Mouse (Mus musculus): ENCODE measurements around the gene Gpn3.

Gene Gpn3

GRCm38 (mm10) chr5:122371591-122372191 is at the start of gene Gpn3:
Gpn3 (plus strand) TSS chr5:122371876.
- no peak for DNase-seq (ENCODE audit: extremely low read depth, low read depth)

- DNase-seq (ENCODE audit: extremely low read depth, low read depth) = no peak
Observed at GRCm38 (mm10) chr5:122323523-122323922, 48.2 kb upstream of the Gpn3 start.

- DNase-seq (ENCODE audit: extremely low read depth, low read depth) = no peak
Observed at GRCm38 (mm10) chr5:122324608-122325431, 46.9 kb upstream of the Gpn3 start.

GRCm38 (mm10) chr5:122325477-122325876 is 46.2 kb upstream of the Gpn3 start:
- DNase-seq (ENCODE audit: extremely low read depth, low read depth) = no peak

DNA sequence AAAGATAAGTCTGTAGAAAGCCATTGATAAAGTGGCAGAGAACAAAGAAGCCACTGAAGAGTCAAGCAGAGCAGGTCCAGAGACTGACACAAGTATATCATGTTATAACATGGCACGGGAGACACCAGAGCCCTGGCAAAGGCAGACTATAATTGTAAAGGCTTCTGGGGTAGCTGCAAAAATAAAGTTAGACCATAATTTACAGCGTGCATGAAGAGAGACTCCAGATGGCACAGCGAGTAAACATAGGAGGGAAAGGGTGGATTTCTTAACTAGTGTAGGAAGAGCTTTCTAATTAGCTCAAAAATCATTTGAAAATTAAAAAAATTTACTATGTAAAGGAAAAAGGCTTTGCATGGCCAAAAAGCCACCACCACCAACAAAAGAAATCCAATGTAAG is 44.4 kb upstream of the Gpn3 start:
- no peak for DNase-seq (ENCODE audit: extremely low read depth, low read depth)

DNA sequence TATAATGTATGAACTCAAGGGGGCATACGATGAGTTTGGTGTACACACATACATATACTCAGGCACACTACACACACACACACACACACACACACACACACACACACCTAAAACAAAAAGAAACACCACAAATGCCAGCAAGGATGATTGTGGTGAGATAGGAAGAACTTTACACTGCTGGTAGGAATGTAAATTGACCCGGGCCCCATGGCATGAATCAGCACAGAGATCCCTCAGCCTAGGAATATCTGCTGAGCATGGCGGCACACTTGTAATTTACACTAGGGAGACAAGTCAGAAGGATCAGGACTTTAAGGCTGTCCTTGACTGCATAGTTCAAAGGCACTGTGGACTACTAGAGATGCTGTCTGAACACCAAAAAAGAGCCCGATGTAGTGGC is 41.4 kb upstream of the Gpn3 start:
- DNase-seq (ENCODE audit: extremely low read depth, low read depth) = no peak

DNA sequence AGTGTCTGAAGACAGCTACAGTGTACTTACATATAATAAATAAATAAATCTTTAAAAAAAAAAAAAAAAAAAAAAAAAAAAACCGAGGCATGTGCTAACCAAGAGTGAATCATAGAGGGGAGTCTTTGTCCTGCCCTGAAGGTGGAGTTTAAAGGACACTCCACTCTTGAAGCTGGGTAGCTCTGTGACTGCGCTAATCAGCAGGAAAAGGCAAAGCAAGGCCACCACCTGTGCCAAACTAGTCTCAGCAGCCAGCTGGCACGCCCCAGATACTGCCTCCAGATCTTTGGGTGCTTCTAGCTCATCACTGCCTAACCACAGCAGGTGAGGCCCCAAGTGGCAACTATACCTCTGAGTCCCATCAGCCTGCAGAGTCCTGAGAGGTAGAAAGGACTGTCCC is 37.0 kb upstream of the Gpn3 start:
- no peak for DNase-seq (ENCODE audit: extremely low read depth, low read depth)

DNA sequence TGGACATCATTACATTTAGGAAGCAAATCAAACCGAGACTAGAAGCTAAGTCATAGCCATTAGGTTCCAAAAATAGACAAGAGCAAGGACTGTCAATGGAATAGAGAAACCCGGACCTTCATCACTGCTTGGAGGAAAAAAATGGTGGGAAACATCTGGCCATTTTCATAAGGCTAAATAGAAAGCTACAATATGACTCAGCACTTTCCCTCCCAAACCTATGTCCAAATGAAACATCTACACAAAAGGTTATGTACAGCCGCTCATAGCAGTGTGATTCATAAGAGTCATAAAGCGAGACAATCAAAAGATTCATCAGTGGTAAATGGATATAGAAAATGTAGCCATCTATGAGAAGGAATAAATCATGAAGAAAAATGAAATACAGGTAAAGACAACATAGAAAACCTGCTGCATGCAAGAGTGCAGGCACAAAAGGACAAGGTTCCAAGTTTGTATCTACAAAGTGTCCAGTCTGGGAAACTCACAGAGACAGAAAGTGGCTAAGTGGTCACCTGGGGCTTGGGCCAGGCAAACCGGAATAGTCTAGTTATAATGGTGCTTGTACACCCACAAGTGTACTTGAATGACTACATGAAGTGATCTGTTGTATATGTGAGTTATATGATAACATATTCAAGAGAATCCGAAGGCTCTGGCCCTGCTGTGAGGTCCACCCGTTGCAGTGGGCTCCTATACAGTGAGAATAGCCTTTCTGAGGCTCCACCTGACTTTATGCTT is 35.0 kb upstream of the Gpn3 start:
- no peak for DNase-seq (ENCODE audit: extremely low read depth, low read depth)

DNA sequence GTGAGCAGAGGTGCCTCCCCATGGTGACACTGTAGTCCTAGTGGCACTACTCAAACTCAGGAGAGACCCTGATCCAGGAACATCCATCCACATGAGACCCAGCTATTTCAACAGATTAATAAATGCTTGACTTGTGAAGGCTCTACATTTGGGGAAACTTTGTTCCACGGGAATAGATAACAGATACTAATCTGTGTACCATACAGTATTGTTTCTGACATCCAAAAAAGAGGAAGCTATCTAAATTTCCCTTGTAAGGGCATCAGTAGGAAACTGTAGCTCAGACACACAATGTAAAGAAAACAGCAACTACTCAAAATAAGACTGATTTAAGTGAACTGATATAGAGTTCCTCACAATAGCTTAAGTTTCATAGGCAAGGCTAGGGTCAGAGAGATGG is 28.8 kb upstream of the Gpn3 start:
- DNase-seq (ENCODE audit: extremely low read depth, low read depth) = peak; percentile 12

GRCm38 (mm10) chr5:122343768-122344167 is 27.9 kb upstream of the Gpn3 start:
- DNase-seq (ENCODE audit: extremely low read depth, low read depth) = no peak

DNA sequence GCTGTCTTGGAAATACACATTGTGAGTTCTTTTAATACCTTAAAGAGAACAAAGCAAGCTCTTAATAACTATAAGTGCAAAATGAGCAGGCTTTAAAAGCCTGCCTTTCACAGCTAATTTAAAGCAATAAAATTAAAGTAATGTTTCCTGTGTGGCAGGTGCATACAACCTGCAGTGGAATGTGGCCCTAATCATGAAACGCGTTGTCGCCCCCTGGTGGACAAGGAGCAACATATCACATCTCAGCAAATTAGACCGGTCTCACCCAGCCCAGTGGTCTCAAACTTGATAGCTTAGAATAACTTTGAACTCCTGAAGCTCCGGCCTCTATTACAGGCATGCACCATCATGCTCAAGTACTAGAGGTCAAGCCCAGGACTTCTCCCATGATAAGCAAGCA is 27.4 kb upstream of the Gpn3 start:
- peak; percentile 26 for DNase-seq (ENCODE audit: extremely low read depth, low read depth)

GRCm38 (mm10) chr5:122345777-122346176 is 25.9 kb upstream of the Gpn3 start:
- no peak for DNase-seq (ENCODE audit: extremely low read depth, low read depth)

GRCm38 (mm10) chr5:122353807-122354491 is 17.7 kb upstream of the Gpn3 start, which contains the start of the genes Rad9b and Vps29:
Rad9b (minus strand) TSS chr5:122354233.
Vps29 (plus strand) TSS chr5:122354369.
- DNase-seq (ENCODE audit: extremely low read depth, low read depth) = peak; percentile 96

DNA sequence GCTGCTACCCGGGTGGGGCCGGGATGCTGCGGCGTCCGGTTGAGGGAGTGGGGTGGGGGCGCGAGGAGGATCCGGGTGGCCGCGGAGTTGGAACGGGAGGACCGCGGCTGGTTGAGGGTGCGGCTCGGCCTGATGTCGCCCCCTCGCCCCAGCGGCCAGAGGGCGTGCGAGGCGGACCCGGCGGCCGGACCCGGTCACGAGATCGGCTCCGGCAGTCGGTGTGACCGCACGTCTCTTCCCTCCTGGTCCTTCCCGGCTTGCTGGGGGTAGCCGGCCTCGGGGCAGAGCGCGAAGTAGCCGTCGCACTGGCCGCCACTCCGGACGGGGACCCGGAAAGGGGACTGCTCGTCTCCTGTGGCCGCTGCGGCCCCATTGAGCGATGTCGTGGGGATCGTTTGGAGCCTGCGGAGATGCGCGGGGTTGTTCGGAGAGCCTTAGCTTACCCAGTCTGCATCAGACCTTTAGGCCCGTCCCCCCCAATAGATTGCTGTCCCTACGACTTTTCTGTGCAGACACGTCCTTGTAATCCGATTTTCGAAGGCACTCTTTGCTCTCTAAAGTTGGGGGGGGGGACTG is 17.1 kb upstream of the Gpn3 start:
- DNase-seq (ENCODE audit: extremely low read depth, low read depth) = no peak

GRCm38 (mm10) chr5:122372192-122372769 is 605 bp downstream of the Gpn3 start, which contains the start of gene Fam216a:
Fam216a (minus strand) TSS chr5:122372364.
- peak; percentile 99 for DNase-seq (ENCODE audit: extremely low read depth, low read depth)

GRCm38 (mm10) chr5:122372878-122373277 is 1.2 kb downstream of the Gpn3 start:
- DNase-seq (ENCODE audit: extremely low read depth, low read depth) = no peak

- DNase-seq (ENCODE audit: extremely low read depth, low read depth) = no peak
Observed at GRCm38 (mm10) chr5:122377101-122377833, 5.6 kb downstream of the Gpn3 start.

GRCm38 (mm10) chr5:122378171-122378570 is 6.5 kb downstream of the Gpn3 start:
- no peak for DNase-seq (ENCODE audit: extremely low read depth, low read depth)

DNA sequence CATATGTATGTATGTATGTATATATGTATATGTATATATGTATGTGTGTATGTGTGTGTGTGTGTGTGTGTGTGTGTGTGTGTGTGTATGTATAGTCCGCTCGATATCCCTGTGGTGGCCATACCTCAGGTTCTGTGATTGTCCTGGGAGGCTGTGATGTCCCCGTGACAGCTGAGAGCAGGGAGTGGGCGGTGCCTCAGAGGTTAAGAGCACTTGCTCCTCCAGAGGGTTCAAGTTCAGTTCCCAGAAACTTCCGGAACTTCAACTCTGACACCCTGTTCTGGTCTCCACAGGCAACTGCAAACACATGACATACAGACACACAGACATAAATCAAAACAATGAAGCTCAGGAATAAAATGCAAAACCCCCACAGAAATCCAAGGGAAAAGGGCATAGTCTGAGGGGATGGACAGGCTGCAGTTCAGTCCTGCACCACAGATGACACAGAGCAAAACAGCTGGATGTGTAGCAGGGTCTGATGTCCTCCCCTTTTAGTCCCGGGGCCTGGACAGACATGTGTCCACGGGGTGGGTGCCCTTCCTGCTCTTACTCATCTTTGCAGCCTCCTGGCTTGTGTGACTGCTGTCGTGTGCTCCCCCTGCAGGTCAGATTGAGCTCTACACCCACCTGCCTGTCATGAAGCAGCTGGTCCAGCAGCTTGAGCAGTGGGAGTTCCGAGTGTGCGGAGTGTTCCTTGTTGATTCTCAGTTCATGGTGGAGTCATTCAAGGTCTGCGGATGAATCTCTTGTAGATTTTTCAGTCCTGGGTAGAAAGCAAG is 7.9 kb downstream of the Gpn3 start:
- DNase-seq (ENCODE audit: extremely low read depth, low read depth) = peak; percentile 30

Data from MEL-GATA-1-ER (cell line).